Mouse (Mus musculus) induced T-regulatory cell, adult 2 months (primary cell): ENCODE results near the gene Foxo6.

Experiments
- DNase-seq: peaks from one replicate; pipeline ENCODE4 v3.0.0-alpha.2; 2012; ENCODE audit warnings: low read depth

Foxo6 gene

DNA sequence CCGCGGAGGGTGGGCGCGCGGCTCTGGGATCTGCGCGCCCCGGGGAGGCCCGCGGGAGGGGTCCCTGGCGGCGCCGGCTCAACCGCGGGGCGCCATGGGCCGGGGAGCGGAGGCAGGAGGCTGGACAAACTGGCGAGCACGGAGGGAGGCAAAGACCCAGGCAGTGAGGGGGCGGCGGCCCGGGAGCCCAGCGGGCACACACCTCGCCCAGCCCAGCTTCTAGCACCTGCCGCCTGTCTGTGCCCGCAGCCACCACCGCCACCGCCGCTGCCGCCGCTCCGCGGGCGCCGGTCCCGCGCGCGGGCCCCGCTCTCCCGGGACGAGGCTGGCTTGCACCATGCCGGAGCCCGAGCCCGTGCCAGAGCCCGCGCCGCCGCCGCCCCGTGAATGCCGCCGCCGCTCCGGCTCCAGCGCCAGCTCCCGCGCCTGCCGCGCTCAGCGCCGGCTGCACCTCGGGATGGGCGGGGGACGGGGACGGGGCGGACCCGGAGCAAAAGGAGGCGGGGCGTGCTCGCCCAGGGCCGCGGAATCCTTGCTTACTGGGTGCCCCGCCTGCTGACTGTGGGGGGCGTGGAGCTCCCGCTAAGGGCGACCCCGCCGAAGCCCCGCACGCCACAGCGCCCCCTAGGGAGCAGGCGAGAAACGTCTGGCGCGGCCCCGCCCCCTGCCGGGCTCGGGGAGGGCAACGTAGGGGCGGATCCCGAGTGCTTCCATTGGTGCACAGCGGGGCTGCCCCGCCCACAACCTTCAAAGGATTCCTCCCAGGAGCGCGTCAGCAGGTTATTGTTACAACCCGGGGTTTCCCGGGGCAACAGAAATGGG, at the start of gene Foxo6:
Foxo6 (minus strand) TSS at position 60 of the 822 bp plus-strand sequence.
- DNase-seq: peak; percentile 91

DNA sequence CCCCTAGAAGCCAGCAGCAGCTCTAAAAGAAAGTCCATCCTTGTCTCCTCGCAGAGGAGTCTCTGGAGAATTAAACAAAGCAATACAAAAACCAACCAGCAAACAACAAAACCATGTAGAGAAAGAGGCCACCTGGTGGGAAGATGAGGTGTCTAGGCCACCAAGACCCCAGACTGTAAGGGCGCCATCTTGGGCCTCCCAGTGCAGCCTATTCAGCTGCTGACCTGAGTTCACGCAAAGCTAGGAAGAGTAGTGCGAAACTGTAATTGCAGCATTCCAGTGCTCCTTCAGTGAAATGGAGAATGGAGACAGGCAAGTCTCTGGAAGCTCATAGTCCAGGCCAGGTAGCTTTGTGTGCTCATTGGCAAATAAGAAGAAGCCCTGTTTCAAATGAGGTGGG, 47.2 kb upstream of the Foxo6 start:
- DNase-seq: no peak

DNA sequence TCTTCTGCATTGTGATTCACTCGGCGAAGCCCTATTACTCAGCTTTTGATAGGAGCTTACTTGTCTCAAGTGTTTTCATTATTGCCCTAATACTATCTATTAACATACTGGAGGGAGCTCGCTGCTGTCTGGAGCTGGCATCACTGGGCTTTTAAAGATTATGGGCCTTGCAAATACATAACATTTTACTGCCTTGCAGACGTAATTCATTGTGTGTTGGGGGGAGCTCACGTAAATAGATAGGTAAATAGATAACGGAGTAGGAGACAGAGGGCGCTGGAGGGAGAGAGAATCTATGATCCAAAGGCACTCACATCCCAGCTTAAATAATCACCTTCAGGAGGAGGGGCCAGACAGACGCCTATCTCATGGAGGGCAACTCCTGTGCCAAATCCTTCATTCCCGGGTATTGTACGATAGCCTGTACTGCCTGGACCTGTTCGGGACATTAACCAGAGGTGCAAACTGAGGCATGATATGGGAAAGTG, 45.8 kb upstream of the Foxo6 start:
- no peak for DNase-seq

DNA sequence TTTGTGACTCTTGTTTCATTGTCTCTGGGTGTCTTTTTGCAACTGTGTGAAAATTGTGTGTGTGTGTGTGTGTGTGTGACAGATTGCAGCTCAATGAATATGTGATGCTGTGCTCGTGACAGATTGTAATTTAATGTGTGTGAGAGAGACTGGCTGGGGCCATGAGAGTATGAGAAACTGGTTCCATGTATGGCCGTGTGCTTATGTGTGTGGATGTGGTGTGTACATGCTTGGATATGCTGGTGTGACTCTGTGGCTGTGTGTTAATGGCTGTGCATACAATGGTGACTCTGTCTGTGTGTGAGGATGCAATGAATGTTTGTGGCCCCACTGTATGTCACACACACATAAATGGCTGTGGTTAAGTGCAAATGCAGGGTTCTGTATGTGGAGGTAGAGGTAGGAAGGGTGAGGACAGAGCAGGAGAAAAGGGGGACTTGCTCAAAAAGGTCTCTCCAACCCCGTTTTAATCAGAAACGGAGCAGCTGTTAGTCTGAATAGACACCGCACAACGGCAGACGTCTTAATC, 45.3 kb upstream of the Foxo6 start:
- DNase-seq: no peak

DNA sequence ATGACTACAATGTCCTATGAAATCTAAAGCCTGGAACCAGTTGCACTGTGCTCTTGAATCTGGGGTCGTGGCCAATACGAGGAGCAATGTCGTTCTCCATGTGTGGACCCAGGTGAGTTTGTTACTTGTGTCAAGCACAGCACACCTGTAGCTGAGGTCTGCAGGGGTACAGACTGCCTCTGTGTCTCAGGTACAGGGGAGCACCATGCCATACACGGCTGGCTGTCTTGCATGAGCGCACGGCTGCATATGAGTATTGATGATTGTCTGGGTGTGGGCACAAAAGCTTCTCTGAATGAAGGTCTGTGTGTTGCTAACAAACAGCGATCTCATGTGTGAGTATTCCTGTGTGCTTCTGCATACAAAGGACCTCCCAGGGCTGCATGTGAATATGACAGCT, 44.8 kb upstream of the Foxo6 start:
- no peak for DNase-seq

DNA sequence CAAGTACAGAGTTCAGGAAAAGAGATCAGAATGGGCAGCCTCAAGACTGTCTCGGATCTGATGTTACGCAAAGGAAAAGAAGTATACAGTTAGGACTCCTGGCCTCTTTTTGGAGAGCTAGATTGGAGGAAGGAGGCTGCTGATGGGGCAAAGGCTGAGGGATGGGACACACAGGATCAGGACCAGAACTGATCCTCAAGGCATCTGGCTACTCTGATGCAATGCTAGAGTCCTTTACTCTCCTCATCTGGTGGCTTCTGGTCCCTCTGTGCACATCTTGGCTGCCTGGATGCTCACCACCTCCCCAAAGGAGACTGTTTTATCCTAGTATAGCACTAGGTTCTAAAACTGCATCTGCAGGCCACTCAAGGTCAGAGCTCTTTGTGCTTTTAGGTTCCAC, 44.4 kb upstream of the Foxo6 start:
- DNase-seq: no peak

DNA sequence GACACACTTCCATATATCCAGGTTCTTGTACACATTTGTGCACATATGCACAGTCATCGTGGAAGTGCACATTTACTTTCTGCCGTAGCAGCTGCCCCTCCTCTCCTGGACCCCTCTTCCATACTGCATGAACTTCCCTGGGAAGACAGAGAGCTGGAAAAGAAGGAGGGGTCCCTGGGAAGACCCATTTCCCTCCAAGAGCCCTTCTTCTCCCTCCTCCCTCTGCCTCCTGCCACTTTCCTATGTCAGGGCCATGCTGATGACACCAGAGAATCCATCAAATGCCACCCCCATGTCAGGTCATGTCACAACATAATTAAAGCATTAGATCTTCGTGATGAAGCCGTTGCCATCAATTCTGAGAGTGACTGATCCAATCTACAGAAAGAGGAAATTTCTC, 38.6 kb upstream of the Foxo6 start:
- no peak for DNase-seq

DNA sequence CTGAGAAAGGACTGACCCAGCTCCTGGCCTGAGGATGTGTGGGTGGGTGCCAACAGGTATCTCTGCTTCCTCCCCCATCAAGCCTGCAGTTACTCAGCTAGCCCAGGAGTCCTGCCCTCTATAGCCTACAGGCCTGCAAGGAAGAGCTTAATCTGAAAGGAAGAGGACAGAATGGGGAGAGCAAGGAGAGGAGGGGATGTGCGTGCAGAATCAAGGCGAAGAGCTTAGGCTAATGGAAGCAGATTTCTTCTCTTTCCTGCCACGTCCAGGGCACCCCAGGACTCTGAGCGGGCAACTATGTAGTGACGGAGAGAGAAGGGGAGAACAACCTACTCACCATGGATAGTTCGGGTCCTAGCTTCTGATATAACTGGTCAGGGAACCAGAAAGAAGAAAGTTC, 37.9 kb upstream of the Foxo6 start:
- no peak for DNase-seq

DNA sequence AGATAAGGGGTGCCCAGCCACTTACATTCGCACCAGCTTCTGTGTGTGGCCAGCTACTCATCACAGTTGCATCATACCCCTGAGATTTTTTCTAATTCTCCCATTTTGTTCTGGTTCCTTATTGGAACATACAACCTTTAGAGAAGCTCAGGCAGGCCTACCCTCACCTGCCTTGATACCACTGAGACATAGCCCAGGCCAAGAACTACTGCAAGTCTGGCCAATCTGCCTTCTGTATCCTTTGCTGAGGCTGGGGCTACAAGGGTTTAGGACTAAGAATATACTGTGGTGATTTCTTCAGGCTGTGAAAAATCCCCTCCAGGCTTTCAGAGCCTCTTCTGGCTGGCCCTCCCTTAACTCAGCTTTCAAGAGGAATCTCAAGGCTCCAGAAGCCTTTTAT, 36.7 kb upstream of the Foxo6 start:
- DNase-seq: no peak

DNA sequence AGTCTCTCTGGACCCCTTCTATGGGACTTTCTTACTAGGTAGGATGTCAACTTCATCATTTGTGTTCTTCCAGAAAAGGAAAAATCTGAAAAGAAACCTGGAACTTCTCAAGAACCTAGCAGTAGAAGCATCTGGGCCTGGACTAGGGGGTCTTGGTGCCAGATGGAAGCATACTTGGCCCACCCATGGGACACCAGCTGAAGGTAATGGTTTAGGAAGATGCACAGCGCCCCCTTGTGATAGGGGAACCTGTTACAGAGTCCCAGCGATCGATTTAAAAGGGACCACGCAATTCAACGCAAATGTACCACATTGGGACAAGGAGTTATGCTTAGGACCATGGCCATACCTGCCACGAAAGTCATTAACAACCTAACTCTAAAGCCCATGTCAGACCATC, 36.0 kb upstream of the Foxo6 start:
- peak; percentile 31 for DNase-seq

DNA sequence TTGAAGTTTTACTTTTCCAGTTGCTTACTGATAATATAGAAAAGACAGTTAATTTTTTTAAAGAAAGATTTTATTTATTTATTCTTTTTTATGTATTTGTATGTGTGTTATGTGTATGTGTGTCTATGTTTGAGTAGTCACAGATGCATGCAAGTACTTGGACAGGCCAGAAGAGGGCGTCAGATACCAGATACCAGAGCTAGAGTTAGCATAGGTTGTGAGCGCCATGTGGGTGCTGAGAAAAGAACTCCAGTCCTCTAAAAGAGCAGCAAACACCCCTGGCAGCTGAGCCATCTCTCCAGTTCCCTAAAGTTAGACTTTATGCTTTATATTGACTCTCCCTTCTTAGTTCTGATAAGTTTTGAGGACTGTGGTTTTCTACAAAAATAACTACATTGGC, 30.4 kb upstream of the Foxo6 start:
- no peak for DNase-seq

DNA sequence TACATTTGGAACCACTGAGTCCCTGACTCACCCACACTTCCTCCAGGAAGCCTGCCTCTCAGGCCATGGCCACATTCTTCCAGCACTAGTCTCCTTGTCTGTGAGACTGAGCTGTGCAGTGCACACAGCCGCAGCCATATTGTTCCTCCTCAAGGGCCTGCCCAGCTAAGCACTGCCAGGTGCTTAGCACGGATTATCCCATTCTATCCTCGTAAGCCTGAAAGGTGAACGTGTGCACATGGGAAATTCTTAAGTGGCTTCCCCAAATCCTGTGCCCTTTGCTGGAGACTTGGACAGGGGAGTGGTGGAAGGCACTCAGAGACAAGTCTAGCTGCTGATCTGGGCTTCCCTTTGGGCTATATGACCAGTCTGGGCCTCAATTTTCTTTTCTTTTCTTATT, 29.6 kb upstream of the Foxo6 start:
- DNase-seq: no peak

DNA sequence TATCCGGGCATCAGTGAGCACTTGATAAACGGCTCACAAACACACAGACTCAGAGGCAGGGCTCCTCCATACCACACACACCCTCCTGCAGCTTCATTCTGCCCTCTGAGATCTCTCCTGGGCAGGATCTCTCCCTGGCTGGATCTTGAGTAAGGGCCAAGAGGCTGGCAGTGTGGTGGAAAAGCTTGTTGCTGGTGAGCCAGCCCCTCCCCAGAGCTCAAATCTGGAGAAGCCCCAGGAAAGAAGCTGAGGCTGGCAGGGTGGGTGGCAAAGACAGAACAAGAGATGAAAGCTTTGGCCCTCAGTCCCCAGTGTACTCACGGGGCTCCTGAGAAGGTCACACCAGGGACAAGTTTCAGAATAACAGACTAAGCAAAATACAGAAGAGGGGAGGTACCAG, 27.4 kb upstream of the Foxo6 start:
- no peak for DNase-seq

DNA sequence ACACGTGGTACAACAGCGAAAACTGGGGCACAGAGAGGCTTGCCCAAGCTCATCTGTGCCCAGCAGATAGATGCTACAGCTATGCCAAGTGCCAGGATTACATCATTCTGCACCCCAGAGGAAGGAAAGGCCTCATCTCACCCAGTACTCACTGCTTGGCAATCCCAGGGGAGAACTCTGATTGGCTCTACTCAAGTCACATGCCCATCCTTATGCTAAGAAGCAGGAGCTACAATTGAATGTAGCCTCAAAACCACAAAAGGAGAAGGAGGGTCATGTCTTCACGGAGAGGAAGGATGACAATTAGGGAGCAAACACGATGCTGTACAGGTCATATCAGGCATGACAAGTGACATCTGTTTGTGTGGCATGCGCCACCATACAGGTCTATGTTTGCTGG, 26.2 kb upstream of the Foxo6 start:
- no peak for DNase-seq

DNA sequence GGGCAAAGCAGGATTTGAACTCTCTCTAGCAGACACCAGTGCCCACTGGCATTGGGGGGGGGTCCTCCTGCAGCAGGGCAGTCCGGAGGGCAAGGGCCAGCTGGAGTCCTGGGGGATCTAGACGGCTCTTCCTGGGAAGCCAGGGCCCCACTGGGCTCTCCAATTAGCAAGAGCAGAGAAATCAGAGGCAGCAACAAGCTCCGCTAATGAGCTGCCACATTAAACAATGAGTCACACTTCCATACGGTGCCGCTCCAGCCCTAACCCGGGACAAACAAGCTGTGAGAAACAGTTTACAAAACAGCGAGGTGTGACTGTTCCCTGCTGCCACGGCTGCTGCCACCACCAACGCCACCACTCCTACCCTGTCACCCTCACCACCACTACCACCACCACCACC, 17.4 kb upstream of the Foxo6 start:
- DNase-seq: no peak

DNA sequence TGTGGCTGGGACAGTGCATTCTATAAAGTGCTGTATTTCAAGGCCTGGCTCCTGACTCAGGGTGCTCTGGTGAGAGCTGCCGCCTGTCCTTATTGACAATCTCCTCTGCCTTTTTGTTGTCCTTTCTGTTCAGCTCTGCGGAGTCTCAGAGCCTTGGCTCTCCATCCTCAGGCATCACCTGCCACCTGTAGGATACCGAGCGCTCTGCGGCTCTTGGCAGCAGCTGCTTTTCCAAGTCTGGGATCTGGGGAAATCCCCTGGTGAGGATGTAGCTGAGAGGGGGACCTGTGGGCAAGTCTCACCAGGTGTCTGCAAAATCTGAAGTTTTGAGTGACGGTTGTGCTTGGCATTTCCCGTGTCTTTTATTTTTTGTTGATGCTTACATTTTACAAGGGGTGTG, 12.1 kb upstream of the Foxo6 start:
- DNase-seq: no peak

DNA sequence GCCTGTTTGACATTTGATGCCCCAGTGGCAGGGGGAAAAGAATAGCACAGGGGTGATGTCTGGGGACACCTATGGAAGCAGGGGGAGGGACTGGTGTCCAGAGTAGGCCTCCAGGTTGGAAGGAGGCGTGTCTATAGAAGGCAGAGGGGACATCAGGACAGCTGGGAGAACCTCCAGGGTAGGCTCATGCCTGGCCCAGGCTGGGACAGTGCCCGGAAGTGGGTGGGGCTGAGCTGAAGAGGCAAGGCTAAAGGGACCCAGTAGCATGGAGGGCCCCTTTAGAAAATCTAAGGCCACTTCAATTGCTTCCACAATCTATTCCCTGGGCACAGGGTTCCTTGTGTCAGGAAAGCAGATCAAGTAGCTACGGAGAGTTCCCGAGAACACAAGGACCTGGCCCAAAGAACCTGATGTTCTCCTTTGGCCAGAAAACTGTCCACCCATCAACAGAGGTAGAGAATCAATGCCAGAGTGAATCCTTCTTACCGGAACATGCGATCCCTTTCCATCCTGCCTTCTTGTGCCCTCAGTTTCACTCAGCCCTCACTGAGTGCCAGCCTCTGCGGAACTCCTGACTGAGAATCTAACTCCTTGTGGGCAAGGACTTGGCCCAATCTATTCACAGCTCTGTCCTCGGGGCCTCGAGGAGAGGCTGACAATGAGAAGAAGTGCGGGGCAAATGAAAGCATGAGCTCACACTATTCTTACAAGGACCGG, 4.1 kb upstream of the Foxo6 start:
- no peak for DNase-seq

DNA sequence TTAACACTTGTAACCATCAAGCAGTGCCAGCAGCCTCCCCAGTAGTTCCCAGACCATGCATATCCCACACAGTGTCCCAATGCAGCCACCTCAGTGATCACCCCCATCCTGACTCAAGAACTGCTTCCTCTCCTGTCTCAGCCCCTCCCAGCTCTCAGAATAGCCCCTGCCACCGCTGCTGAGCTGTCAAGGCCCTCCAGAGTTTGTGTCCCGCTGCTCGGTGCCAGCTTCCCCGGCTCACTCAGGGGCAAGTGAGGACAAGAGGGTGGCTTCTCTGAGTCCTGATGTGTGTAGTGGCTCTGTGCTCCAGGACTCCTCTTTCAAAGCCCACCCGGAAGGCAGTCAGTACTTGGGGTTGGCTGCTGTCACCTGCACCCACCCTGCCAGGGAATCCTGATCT, 3.3 kb upstream of the Foxo6 start:
- no peak for DNase-seq

DNA sequence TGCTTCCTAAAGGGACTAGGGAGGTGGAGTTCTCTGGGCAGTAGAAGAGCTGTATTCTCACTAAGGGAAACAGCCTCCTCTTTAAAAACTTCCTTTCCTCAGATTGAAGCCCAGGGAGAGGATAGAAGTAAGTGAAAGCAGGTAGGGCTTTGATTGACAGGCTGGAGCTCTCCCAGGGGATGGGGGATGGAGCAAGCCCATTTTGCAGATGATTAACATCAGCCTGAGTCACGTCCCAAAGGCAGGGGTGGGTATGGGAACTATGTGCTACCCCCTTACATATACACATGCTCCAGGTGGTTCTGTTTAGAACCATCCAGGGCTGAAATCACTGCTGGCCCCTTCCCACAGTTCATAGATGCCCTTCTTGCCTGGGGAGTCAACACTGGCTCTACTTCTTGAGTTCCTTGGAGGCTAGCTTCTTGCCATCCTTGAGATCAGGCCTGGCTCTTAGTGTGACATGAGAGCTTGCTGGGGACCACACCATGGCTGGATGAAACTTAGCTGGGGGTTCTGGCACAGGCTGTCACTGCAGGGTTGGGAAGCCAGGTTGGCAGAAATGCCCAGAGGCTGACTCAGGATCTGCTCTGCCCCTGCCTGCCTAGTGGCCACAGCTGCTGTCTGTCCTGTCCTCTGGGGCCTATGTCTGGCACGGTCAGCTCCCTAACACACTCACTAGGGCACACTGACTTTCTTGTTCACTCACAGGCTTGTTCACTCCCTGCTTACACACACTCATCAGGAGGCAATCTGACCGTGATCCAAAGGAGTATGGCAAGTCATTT, 2.2 kb upstream of the Foxo6 start:
- DNase-seq: peak; percentile 8

DNA sequence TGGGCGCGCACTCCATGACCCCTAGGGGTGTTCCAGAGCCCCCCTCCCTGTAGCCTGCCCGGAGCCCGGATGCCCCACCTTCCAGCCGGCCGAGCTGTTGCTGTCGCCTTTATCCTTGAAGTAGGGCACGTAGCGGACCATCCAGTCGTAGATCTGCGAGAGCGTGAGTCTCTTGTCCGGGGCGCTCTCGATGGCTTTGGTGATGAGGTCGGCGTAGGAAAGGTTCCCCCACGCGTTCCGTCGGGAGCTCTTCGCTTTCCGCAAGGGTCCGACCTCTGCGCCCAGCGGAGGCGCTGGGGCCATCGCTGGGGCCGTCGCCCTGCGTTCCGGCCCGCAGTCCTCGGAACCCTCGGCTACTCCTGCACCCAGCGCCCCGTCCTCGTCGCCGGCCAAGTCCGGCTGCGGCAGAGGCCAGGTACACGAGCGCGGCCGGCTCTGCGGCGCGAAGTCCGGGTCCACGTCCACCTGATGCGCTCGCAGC, 348 bp downstream of the Foxo6 start:
- peak; percentile 24 for DNase-seq

DNA sequence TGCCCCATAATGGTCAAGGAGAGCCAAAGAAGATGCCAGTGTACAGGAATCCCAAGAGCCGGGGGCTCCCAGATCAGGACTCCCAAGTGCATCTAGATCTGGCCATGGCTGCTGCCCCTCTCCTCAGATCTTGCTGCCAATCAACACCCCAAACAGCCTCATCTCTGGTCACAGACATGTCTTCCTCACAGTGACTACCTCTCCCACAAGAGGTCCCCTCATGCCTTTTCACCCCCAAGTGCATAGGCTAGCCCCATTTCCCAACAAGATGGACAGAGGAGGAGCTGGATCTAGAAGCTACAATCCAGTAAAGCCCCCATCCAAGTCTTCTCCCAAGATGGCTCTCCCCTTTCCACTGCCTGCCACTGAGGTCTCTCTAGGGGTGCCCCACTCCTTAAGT, 1.4 kb downstream of the Foxo6 start:
- peak; percentile 9 for DNase-seq

DNA sequence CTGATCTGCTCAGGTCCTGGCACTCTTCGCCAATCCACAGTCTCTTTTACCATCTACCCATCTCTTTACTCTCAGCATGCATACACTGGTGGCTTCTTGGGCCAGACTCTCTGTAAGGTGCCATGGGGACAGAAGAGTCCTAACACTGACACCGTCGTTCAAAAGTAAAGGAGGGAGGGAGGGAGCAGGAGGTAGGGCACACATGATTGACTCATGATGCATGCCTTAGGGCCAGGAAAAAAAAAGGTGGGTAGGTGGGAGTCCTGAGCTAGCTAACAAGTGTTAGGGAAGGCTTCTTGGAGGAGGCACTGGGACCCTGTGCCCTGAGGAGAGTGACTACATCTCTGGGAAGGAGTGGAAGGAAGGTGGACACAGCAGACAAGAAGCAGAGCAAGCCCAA, 1.9 kb downstream of the Foxo6 start:
- DNase-seq: peak; percentile 4
